Mouse (Mus musculus) embryonic facial prominence, embryonic 13.5 days (tissue): Measurements from ENCODE around the gene Hmcn1. TPM values are rescaled to one million over a fixed set of nuclear protein-coding genes. Genes with fewer than 3 reads are reported as not detected.

ENCODE experiments used
- ATAC-seq: fragments of 200-750 bp; cut with Nextera tagmentation; 2 replicates; pipeline ENCODE4 v1.8.0; 2017; ENCODE audit warnings: low read depth; ENCODE audit not compliant: insufficient number of reproducible peaks, insufficient read depth, low FRiP score, low TSS enrichment
- H3K27ac ChIP-seq: fragments of 300-500 bp; sonication (generic); 2 replicates; pipeline ENCODE4 v1.5.1; 2015; ENCODE audit warnings: moderate library complexity, mild to moderate bottlenecking, inconsistent platforms
- H3K27me3 ChIP-seq: fragments of 300-500 bp; sonication (generic); 2 replicates; pipeline ENCODE4 v1.6.1; 2015; ENCODE audit warnings: mild to moderate bottlenecking, inconsistent platforms
- H3K36me3 ChIP-seq: fragments of 300-500 bp; sonication (generic); 2 replicates; pipeline ENCODE4 v1.6.1; 2015; ENCODE audit warnings: mild to moderate bottlenecking, inconsistent platforms
- H3K4me1 ChIP-seq: fragments of 300-500 bp; sonication (generic); 2 replicates; pipeline ENCODE4 v1.6.1; 2015; ENCODE audit warnings: inconsistent platforms
- H3K4me2 ChIP-seq: fragments of 300-500 bp; sonication (generic); 2 replicates; pipeline ENCODE4 v1.6.1; 2015; ENCODE audit warnings: moderate library complexity, mild to moderate bottlenecking, inconsistent platforms
- H3K4me3 ChIP-seq: fragments of 300-500 bp; sonication (generic); 2 replicates; pipeline ENCODE4 v1.5.1; 2015; ENCODE audit warnings: mild to moderate bottlenecking, inconsistent platforms
- H3K9ac ChIP-seq: fragments of 300-500 bp; sonication (generic); 2 replicates; pipeline ENCODE4 v1.6.1; 2015; ENCODE audit warnings: mild to moderate bottlenecking, inconsistent platforms
- H3K9me3 ChIP-seq: fragments of 300-500 bp; sonication (generic); 2 replicates; pipeline ENCODE4 v1.6.1; 2016; ENCODE audit warnings: inconsistent platforms
- WGBS: fragments of 180-500 bp; shearing (Covaris S2); methylation state at CpG from one replicate; pipeline ENCODE4 v1.1.7; 2015; ENCODE audit warnings: mixed read lengths; 5-methylcytosine and 5-hydroxymethylcytosine counted together
- polyA plus RNA-seq: library from polyadenylated mRNA; unstranded; fragments of >200 nt; fragmentation: Nextera tagmentation; extraction: Ambion mirVana; gene quantifications from 2 replicates; pipeline ENCODE4 v1.2.1, GENCODE M21; 2015

The Hmcn1 gene
- polyA plus RNA-seq, 1 experiment from 2014 or later: 38.5 TPM

DNA sequence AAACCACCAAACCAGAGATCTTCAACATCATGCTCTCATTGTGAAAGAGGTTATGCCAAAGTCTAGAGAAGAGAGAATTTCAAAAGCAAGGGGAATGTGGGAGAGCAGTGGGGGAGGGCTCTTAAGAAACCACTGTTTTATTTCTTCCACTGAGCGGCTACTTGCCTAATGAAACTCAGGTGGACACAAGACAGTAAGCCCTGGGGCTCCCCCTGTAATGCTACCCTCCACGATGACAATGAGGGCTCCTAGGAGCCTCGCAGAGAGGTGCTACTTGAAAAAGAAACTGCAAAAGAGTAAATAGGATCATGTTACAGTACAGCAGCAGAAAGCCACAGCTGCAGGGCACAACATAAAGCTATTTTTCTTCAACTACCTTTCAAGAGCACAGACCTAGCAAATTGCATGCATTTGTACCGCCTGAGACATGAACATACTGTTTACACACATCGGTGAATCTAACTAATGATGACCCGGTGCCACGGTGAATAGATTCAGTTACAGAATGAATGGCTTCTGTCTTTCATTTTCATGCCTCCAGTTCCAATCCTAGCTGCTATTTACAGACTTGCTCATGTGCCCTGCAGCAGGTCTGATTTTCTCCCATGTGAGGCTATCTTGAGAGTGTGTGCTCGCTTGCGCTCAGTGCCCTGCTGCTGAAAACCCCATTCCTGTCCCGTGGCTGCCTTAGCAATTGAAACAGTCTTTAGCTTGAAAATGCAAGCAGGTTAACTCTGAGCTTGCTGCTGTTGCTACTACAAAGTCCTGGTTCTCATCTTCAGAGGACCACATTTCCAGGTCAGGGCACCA is 1.3 kb downstream of the Hmcn1 start:
- Histone ChIP-seq H3K4me3 (peak overlapping the region; percentile 70), H3K27ac (peak overlapping the region; percentile 95), H3K9me3 (peaks cover 6% of the 10 kb centered on the region; the same call in 1 of the 2 replicates), H3K27me3 (no peaks in the 10 kb centered on the region), H3K36me3 (no peaks in the 10 kb centered on the region), H3K4me2 (peak overlapping the region; percentile 73), H3K9ac (peak overlapping the region; percentile 91), H3K4me1 (peaks cover 20% of the 10 kb centered on the region)
- ATAC-seq: 0 out of 2 replicates have a peak, but pooled peaks have one; percentile 39
- under 1% methylated on average over 10 of the region's 10 CpGs for WGBS

DNA sequence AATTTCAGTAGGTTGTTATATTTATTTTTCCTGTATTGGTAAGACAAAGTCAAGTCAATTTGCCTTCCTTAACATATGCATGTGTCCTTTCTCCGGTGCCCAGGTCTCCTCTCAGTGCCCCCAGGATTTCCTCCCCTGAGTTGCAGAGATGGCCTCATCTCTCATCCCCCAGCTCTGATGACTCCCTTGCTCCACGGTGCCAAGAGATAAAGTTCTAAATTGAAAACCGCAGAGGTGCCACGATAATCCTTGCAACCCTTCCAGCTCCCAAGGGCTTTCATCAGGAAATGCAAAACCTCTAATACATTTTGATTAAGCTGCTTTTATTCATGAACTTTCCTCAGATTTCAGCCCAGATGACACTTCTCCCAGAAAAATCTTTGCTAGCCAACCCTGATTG is 8.3 kb downstream of the Hmcn1 start:
- no peaks in the 10 kb centered on the region for H3K9me3 ChIP-seq
- 55% methylated on average over 4 of the region's 4 CpGs for WGBS
- no peak for ATAC-seq
- H3K27ac ChIP-seq: no peak overlapping the region
- no peak overlapping the region for H3K4me2 ChIP-seq
- H3K36me3 ChIP-seq: no peaks in the 10 kb centered on the region; the same call in 1 of the 2 replicates
- H3K27me3 ChIP-seq: no peaks in the 10 kb centered on the region
- H3K4me3 ChIP-seq: no peak overlapping the region
- peaks cover 18% of the 10 kb centered on the region for H3K4me1 ChIP-seq
- H3K9ac ChIP-seq: no peak overlapping the region

DNA sequence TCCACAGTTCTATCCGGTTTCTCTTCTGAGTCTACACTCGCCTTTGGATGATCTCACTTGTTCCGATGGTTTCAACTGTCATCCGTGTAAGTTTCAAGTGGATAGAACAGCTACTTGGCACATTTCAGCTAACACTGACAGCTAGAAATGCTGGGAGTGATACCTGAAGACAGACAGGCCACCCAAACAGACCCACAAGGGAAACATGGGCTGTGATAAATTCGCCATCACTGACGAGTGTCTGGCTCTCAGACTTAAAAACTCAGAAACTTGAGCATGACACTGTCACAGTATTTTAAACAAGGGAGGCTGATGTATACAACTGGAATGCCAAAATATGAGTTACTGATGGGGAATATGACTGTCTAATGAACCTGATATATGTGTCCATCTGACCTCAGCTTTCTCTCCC is 9.1 kb downstream of the Hmcn1 start:
- WGBS: 75% methylated on average over 6 of the region's 6 CpGs

GRCm38 (mm10) chr1:150978651-150979050 is 14.6 kb downstream of the Hmcn1 start:
- ATAC-seq: no peak
- no peaks in the 10 kb centered on the region; the same call in 1 of the 2 replicates for H3K36me3 ChIP-seq
- no peak overlapping the region for H3K4me2 ChIP-seq
- H3K27ac ChIP-seq: no peak overlapping the region
- WGBS: 80% methylated on average over 3 of the region's 3 CpGs
- peaks cover 21% of the 10 kb centered on the region for H3K4me1 ChIP-seq
- H3K9ac ChIP-seq: no peak overlapping the region
- no peaks in the 10 kb centered on the region for H3K9me3 ChIP-seq
- H3K27me3 ChIP-seq: no peaks in the 10 kb centered on the region
- no peak overlapping the region for H3K4me3 ChIP-seq

More for the DNA sequence above, 9.1 kb downstream of the Hmcn1 start:
- Histone ChIP-seq H3K4me3 (no peak overlapping the region), H3K4me2 (no peak overlapping the region), H3K9ac (no peak overlapping the region), H3K9me3 (no peaks in the 10 kb centered on the region), H3K4me1 (peaks cover 18% of the 10 kb centered on the region; the same call in 1 of the 2 replicates), H3K27me3 (no peaks in the 10 kb centered on the region), H3K27ac (no peak overlapping the region), H3K36me3 (no peaks in the 10 kb centered on the region; the same call in 1 of the 2 replicates)
- no peak for ATAC-seq

- 7% methylated on average over 2 of the region's 2 CpGs for WGBS
- no peak for ATAC-seq
- Histone ChIP-seq H3K4me1 (peaks cover 24% of the 10 kb centered on the region), H3K36me3 (no peaks in the 10 kb centered on the region), H3K27ac (peak overlapping the region; percentile 22; the same call in 1 of the 2 replicates), H3K4me2 (no peak overlapping the region), H3K9me3 (no peaks in the 10 kb centered on the region), H3K9ac (no peak overlapping the region), H3K4me3 (no peak overlapping the region), H3K27me3 (no peaks in the 10 kb centered on the region)
Measured at GRCm38 (mm10) chr1:150976263-150976662, 17.0 kb downstream of the Hmcn1 start.

GRCm38 (mm10) chr1:150959486-150960074 is 33.7 kb downstream of the Hmcn1 start:
- Histone ChIP-seq H3K4me1 (peaks cover 11% of the 10 kb centered on the region), H3K4me2 (no peak overlapping the region), H3K27me3 (no peaks in the 10 kb centered on the region), H3K9ac (no peak overlapping the region), H3K27ac (no peak overlapping the region), H3K36me3 (0 out of 2 replicates have a peak, but pooled peaks cover 3% of the 10 kb centered on the region), H3K9me3 (no peaks in the 10 kb centered on the region), H3K4me3 (no peak overlapping the region)
- ATAC-seq: no peak
- 59% methylated on average over 5 of the region's 5 CpGs for WGBS

DNA sequence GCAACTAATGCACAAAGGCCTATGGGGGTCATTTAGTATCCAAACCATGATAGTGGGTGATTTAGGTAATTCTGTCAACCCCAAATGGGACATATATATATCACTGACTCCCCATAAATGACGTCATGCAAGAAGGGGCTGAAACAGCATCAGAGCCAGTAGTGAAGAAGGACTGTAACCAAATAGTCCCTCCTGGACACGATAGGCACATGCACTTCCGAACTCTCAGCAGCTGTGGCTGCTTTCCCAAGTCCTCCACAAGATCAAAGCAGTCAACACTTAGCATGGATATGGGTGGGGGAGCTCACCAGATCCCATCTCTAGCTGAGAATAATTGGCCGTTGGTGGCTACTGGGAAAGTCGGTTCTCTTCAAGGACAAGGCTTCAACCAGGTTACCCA is 42.2 kb downstream of the Hmcn1 start:
- WGBS: 59% methylated on average over 5 of the region's 5 CpGs
- peaks cover 22% of the 10 kb centered on the region for H3K4me1 ChIP-seq
- H3K27me3 ChIP-seq: no peaks in the 10 kb centered on the region
- H3K9me3 ChIP-seq: no peaks in the 10 kb centered on the region
- no peak for ATAC-seq
- H3K36me3 ChIP-seq: no peaks in the 10 kb centered on the region
- no peak overlapping the region for H3K9ac ChIP-seq
- no peak overlapping the region for H3K4me3 ChIP-seq
- H3K4me2 ChIP-seq: no peak overlapping the region
- H3K27ac ChIP-seq: no peak overlapping the region

- Histone ChIP-seq H3K4me3 (no peak overlapping the region), H3K27me3 (no peaks in the 10 kb centered on the region), H3K4me1 (peaks cover 27% of the 10 kb centered on the region), H3K9ac (no peak overlapping the region), H3K27ac (peak overlapping the region; percentile 23; the same call in 1 of the 2 replicates), H3K36me3 (no peaks in the 10 kb centered on the region), H3K9me3 (no peaks in the 10 kb centered on the region), H3K4me2 (no peak overlapping the region)
- WGBS: 13% methylated on average over 3 of the region's 3 CpGs
- ATAC-seq: no peak
Measured at GRCm38 (mm10) chr1:150950046-150950445, 43.2 kb downstream of the Hmcn1 start.

GRCm38 (mm10) chr1:150948911-150949310 is 44.3 kb downstream of the Hmcn1 start:
- Histone ChIP-seq H3K4me1 (peaks cover 38% of the 10 kb centered on the region), H3K4me3 (no peak overlapping the region), H3K36me3 (no peaks in the 10 kb centered on the region), H3K9ac (no peak overlapping the region), H3K4me2 (no peak overlapping the region), H3K27me3 (no peaks in the 10 kb centered on the region), H3K9me3 (no peaks in the 10 kb centered on the region), H3K27ac (no peak overlapping the region)
- WGBS: 63% methylated on average over 2 of the region's 2 CpGs
- ATAC-seq: no peak

DNA sequence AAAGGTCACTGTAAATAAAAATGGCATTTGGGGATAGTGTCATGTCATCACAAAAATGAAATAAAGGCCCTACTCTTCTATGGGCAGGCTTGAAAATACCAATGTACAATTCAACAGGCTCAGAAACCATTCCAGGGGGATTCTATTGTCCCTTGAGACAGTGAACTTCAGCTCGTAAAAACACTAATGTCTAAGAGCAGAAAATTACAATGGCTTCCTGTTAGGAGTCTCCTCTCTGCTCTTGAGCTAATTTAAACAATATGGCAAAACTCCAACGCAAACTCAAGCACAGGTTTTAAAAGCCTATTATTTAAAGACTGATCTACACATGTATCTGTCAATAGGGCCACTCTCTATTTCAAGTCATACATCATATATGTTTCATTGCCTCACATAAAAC is 49.6 kb downstream of the Hmcn1 start:
- Histone ChIP-seq H3K27me3 (no peaks in the 10 kb centered on the region), H3K4me3 (no peak overlapping the region), H3K4me1 (peaks cover 25% of the 10 kb centered on the region), H3K4me2 (no peak overlapping the region), H3K36me3 (no peaks in the 10 kb centered on the region), H3K9ac (no peak overlapping the region), H3K9me3 (no peaks in the 10 kb centered on the region), H3K27ac (no peak overlapping the region)
- WGBS: 14% methylated on average over 2 of the region's 2 CpGs
- ATAC-seq: no peak

GRCm38 (mm10) chr1:150942143-150942542 is 51.1 kb downstream of the Hmcn1 start:
- H3K4me2 ChIP-seq: no peak overlapping the region
- H3K27ac ChIP-seq: no peak overlapping the region
- H3K4me3 ChIP-seq: no peak overlapping the region
- 72% methylated on average over 2 of the region's 2 CpGs for WGBS
- H3K27me3 ChIP-seq: no peaks in the 10 kb centered on the region
- peaks cover 25% of the 10 kb centered on the region for H3K4me1 ChIP-seq
- no peaks in the 10 kb centered on the region for H3K36me3 ChIP-seq
- H3K9ac ChIP-seq: no peak overlapping the region
- ATAC-seq: no peak
- no peaks in the 10 kb centered on the region for H3K9me3 ChIP-seq

DNA sequence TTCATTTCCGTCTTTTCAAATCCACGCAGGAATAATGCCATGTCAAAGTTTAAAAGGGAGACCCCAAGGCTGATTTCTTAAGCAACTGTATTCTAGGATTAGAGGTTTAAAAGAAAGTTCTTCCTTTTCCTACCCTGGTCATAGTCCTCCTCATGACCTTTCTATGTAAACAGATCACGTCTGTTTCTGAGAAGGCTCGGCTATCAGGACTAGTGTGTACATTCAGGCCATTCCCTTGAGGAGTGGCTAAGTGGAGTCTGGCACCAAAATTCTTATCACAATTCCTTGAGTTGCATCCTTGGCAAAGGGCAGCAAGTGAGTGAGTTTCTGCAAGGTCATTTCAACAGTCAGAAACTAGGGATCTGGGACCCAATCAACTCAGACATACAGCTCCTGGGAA is 56.4 kb downstream of the Hmcn1 start:
- no peaks in the 10 kb centered on the region for H3K27me3 ChIP-seq
- H3K27ac ChIP-seq: no peak overlapping the region
- H3K9ac ChIP-seq: no peak overlapping the region
- H3K9me3 ChIP-seq: no peaks in the 10 kb centered on the region
- 59% methylated on average over 4 of the region's 4 CpGs for WGBS
- no peaks in the 10 kb centered on the region for H3K36me3 ChIP-seq
- no peak overlapping the region for H3K4me3 ChIP-seq
- ATAC-seq: no peak
- peaks cover 22% of the 10 kb centered on the region for H3K4me1 ChIP-seq
- no peak overlapping the region for H3K4me2 ChIP-seq
